15 mouse cellular contexts compared by ENCODE assay signal in the genomic region with DNA sequence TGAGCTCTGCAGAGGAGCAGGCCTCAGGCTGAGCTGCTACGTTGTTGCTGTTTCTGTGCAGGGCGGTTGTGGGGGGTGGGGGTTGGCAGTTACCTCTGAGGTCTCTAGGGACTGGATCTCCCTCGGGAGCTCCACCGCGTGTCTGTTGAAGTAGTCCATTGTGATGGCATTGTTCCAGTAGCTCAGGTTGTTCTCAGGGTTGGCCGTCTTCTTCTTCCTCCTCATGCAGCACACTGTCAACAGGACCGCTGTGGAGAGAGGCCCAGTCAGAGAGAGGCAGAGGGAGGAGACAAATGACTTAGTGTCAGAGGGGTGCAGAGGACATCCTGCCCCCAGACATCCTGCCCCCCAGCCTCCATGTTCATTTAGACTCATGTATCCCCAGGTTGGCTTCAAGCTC. TPM values are rescaled to one million over a fixed set of nuclear protein-coding genes. Genes with fewer than 3 reads are reported as not detected.
DNase-seq lines count a peak whose midpoint lies in the region; ATAC-seq lines count a peak whose summit lies in the region.
"Had no signal": no experiment of that assay in that cellular context is flagged by ENCODE, and none has a peak within 500 bp of the region (broad histone marks: within the 10 kb centered on the region; RNA-seq: fewer than 3 reads in every experiment).

No protein-coding gene starts in this region.

- H3K9me3 ChIP-seq in liver, embryonic 15.5 days (replicated peaks): no peaks in the 10 kb centered on the region
- no peaks in the 10 kb centered on the region for H3K9me3 ChIP-seq in embryonic facial prominence, embryonic 15.5 days (replicated peaks)
- no peaks in the 10 kb centered on the region for H3K9me3 ChIP-seq in forebrain, embryonic 10.5 days
- H3K9me3 ChIP-seq: embryonic facial prominence, embryonic 12.5 days; midbrain, embryonic 12.5 days; neural tube, embryonic 13.5 days had no signal

- H3K27me3 ChIP-seq in liver, embryonic 15.5 days: no peaks in the 10 kb centered on the region
- no peaks in the 10 kb centered on the region; the same call in 1 of the 2 replicates for H3K27me3 ChIP-seq in embryonic facial prominence, embryonic 15.5 days
- H3K27me3 ChIP-seq in forebrain, embryonic 10.5 days (ENCODE audit: poor library complexity, severe bottlenecking): peaks cover 7% of the 10 kb centered on the region
- H3K27me3 ChIP-seq: embryonic facial prominence, embryonic 12.5 days; neural tube, embryonic 13.5 days had no signal

- H3K4me2 ChIP-seq in liver, embryonic 15.5 days: no peak overlapping the region
- H3K4me2 ChIP-seq in embryonic facial prominence, embryonic 15.5 days (replicated peaks): no peak overlapping the region
- H3K4me2 ChIP-seq: embryonic facial prominence, embryonic 12.5 days; midbrain, embryonic 12.5 days; neural tube, embryonic 13.5 days had no signal

- no peak overlapping the region for H3K9ac ChIP-seq in liver, embryonic 15.5 days
- no peak overlapping the region for H3K9ac ChIP-seq in embryonic facial prominence, embryonic 15.5 days
- H3K9ac ChIP-seq: embryonic facial prominence, embryonic 12.5 days; midbrain, embryonic 12.5 days; neural tube, embryonic 13.5 days had no signal

- no peaks in the 10 kb centered on the region for H3K4me1 ChIP-seq in liver, embryonic 15.5 days (replicated peaks)
- H3K4me1 ChIP-seq in embryonic facial prominence, embryonic 15.5 days: peaks cover 20% of the 10 kb centered on the region
- H3K4me1 ChIP-seq in forebrain, embryonic 10.5 days: peaks cover 29% of the 10 kb centered on the region

- no peak overlapping the region for H3K4me3 ChIP-seq in liver, embryonic 15.5 days (replicated peaks)
- no peak overlapping the region for H3K4me3 ChIP-seq in embryonic facial prominence, embryonic 15.5 days (replicated peaks)
- no peak overlapping the region for H3K4me3 ChIP-seq in forebrain, embryonic 10.5 days
- H3K4me3 ChIP-seq: embryonic facial prominence, embryonic 12.5 days; midbrain, embryonic 12.5 days; neural tube, embryonic 13.5 days had no signal

- no peaks in the 10 kb centered on the region for H3K36me3 ChIP-seq in liver, embryonic 15.5 days (replicated peaks)
- H3K36me3 ChIP-seq in embryonic facial prominence, embryonic 15.5 days: no peaks in the 10 kb centered on the region
- H3K36me3 ChIP-seq in forebrain, embryonic 10.5 days (replicated peaks): no peaks in the 10 kb centered on the region
- H3K36me3 ChIP-seq: embryonic facial prominence, embryonic 12.5 days; midbrain, embryonic 12.5 days had no signal

- DNase-seq in liver: no peak
- DNase-seq in CD8-positive naive resting alpha-beta T cell, adult 2 months (ENCODE audit: low read depth in 2 of 2, low spot score in 2 of 2): peak; percentile 20 to 53
- DNase-seq in testis, postnatal 14 days (ENCODE audit: low spot score): peak; percentile 85
- DNase-seq in forebrain, embryonic 10.5 days (ENCODE audit: extremely low spot score, low spot score): no peak
- no peak for DNase-seq in right cerebral cortex, postnatal 4 days
- DNase-seq in heart, postnatal 10 days: no peak
- DNase-seq: adrenal gland, postnatal 25 days; cerebellum, adult 11-12 months; lung, adult 2 months had no signal

- H3K27ac ChIP-seq in liver, embryonic 15.5 days (replicated peaks): no peak overlapping the region
- no peak overlapping the region for H3K27ac ChIP-seq in embryonic facial prominence, embryonic 15.5 days (replicated peaks)
- H3K27ac ChIP-seq in forebrain, embryonic 10.5 days: no peak overlapping the region
- H3K27ac ChIP-seq: embryonic facial prominence, embryonic 12.5 days; midbrain, embryonic 12.5 days; neural tube, embryonic 13.5 days had no signal

- 35% methylated on average over 7 of the region's 7 CpGs for WGBS in liver, embryonic 15.5 days (ENCODE audit: insufficient replicate concordance)
- WGBS in embryonic facial prominence, embryonic 15.5 days: 41% methylated on average over 6 of the region's 7 CpGs
- WGBS in forebrain, embryonic 10.5 days: 57% methylated on average over 6 of the region's 7 CpGs

- intact Hi-C loops in heart, postnatal 10 days (cut with DNase I): no loop called here

- peak; percentile 7; the same call in 1 of the 2 replicates for ATAC-seq in liver, embryonic 15.5 days (ENCODE audit: insufficient read depth)
- peak; percentile 16; the same call in 1 of the 2 replicates for ATAC-seq in embryonic facial prominence, embryonic 15.5 days (ENCODE audit: insufficient number of reproducible peaks, low FRiP score, low TSS enrichment, low read depth)
- ATAC-seq: hindbrain, embryonic 16.5 days had no signal

RNA-seq across cellular contexts. Expression of a gene that starts 8.9 kb away (rescaled TPM):
- polyA plus RNA-seq in liver, embryonic 15.5 days (2015; fragmentation: Nextera tagmentation; extraction: Ambion mirVana): 2.5 and 3.0 TPM in 2 replicates
- polyA plus RNA-seq in embryonic facial prominence, embryonic 15.5 days (2015; fragmentation: Nextera tagmentation; extraction: Ambion mirVana): 4.3 and 4.8 TPM in 2 replicates
- 0.59 and 0.79 TPM in 2 replicates for polyA plus RNA-seq in forebrain, embryonic 10.5 days (2016; fragmentation: Nextera tagmentation; extraction: Ambion mirVana)
- total RNA-seq in heart, postnatal 10 days (2021): under 1 TPM; 0.35 to 0.48 TPM
- total RNA-seq: adrenal gland, postnatal 25 days had no signal

Comparison
In these comparisons a context has a peak if more than half of its experiments do, and no peak if none do; other contexts are left out.
1. DNase-seq: peak in CD8-positive naive resting alpha-beta T cell, adult 2 months (2 of 2) and testis, postnatal 14 days (single experiment); none in liver (single experiment), forebrain, embryonic 10.5 days (single experiment), right cerebral cortex, postnatal 4 days (single experiment) and heart, postnatal 10 days (0 of 2).